Mouse (Mus musculus) ES-E14 (cell line): ENCODE results near the gene Rabgap1l. TPM values are rescaled to one million over a fixed set of nuclear protein-coding genes. Genes with fewer than 3 reads are reported as not detected.

ENCODE experiments used
- DNase-seq: peaks from one replicate; pipeline ENCODE4 v3.0.0-alpha.2; 2013; ENCODE audit warnings: low read depth, low spot score
- H3K27ac ChIP-seq: 2 replicates; pipeline ENCODE4 v1.5.1; 2012; ENCODE audit warnings: low read depth, mild to moderate bottlenecking, low read length, moderate library complexity, mixed read lengths; ENCODE audit not compliant: poor library complexity, insufficient read depth, severe bottlenecking
- H3K36me3 ChIP-seq: 2 replicates; pipeline ENCODE4 v1.6.1; 2012; ENCODE audit warnings: mild to moderate bottlenecking, low read length, moderate library complexity, mixed read lengths; ENCODE audit not compliant: control insufficient read depth, poor library complexity, insufficient read depth, severe bottlenecking
- H3K4me1 ChIP-seq, 2 experiments: fragments of 150-350 bp in 1 of 2; sonication (generic) in 1 of 2; 2 replicates each; pipeline ENCODE4 v1.6.1; 2012; ENCODE audit warnings: low read length in 2 of 2, mild to moderate bottlenecking in 1 of 2, mixed read lengths in 1 of 2; ENCODE audit not compliant: control insufficient read depth in 2 of 2, insufficient read depth in 2 of 2, poor library complexity in 1 of 2
- H3K4me3 ChIP-seq, 2 experiments: fragments of 150-350 bp in 1 of 2; sonication (generic) in 1 of 2; 2 replicates each; pipeline ENCODE4 v1.5.1; 2012; ENCODE audit warnings: low read length in 2 of 2, low read depth in 1 of 2, mild to moderate bottlenecking in 1 of 2, mixed read lengths in 1 of 2; ENCODE audit not compliant: insufficient read depth in 1 of 2, poor library complexity in 1 of 2, severe bottlenecking in 1 of 2
- H3K9ac ChIP-seq: 2 replicates; pipeline ENCODE4 v1.6.1; 2012; ENCODE audit warnings: low read depth, mild to moderate bottlenecking, low read length, mixed read lengths; ENCODE audit not compliant: poor library complexity, insufficient read depth, severe bottlenecking
- H3K9me3 ChIP-seq: fragments of 150-350 bp; sonication (generic); 2 replicates; pipeline ENCODE4 v1.6.1; 2012; ENCODE audit warnings: low read depth, mild to moderate bottlenecking, low read length; ENCODE audit not compliant: control insufficient read depth, insufficient read depth
- CHD2 ChIP-seq: IDR thresholded peaks from 2 replicates; pipeline ENCODE4 v1.6.1; 2014; ENCODE audit warnings: mild to moderate bottlenecking, low read depth, low read length, inconsistent platforms
- HCFC1 ChIP-seq: IDR thresholded peaks from 2 replicates; pipeline ENCODE4 v1.6.1; 2012; ENCODE audit warnings: low read length, inconsistent platforms, borderline replicate concordance; ENCODE audit not compliant: insufficient read depth
- MAFK ChIP-seq: IDR thresholded peaks from 2 replicates; pipeline ENCODE4 v1.6.1; 2014; ENCODE audit warnings: mild to moderate bottlenecking, low read depth, low read length, inconsistent platforms; ENCODE audit not compliant: insufficient read depth
- ZC3H11A ChIP-seq: IDR thresholded peaks from 2 replicates; pipeline ENCODE4 v1.6.1; 2012; ENCODE audit warnings: low read depth, mild to moderate bottlenecking, inconsistent platforms, low read length, borderline replicate concordance
- ZNF384 ChIP-seq: IDR thresholded peaks from 2 replicates; pipeline ENCODE4 v1.6.1; 2012; ENCODE audit warnings: low read depth, low read length, inconsistent platforms
- in situ Hi-C, 2 experiments: fragments of 600-800 bp; cut with MboI; formaldehyde crosslinking; loops; one replicate each; pipeline ENCODE4 v1.15.1; 2025; ENCODE audit warnings: low sequenced_read_pairs in 2 of 2, inconsistent platforms in 1 of 2; ENCODE audit not compliant: unreplicated experiment in 2 of 2
- total RNA-seq: library from RNA; depleted of rRNA; stranded (reverse); fragments of 300-350 nt; gene quantifications from 2 replicates; pipeline ENCODE4 v1.2.3, GENCODE M21; 2012

Gene Rabgap1l
- total RNA-seq, 1 experiment = 10.3 TPM

DNA sequence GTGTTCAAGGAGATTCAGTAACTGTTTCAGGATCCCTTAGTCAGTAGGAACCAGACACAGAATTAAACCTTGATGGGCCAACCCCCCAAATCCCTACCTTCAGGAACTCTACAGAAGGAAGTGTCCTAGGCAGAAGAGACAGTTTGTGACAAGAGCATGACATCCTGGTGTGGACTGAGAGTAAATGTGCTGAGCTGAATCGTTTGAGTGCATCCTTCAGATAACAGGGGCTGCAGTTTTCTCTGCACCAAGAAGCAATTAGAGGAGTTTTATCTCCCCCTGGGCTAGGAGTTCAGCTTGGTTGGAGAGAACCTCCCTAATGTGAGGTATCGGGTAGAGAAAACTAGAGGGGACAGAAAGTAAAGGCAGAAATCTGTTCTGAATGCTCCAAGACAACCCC lies 462.8 kb downstream of the Rabgap1l start:
- H3K36me3 ChIP-seq = no peaks in the 10 kb centered on the region
- H3K4me1 ChIP-seq = no peaks in the 10 kb centered on the region
- H3K27ac ChIP-seq = no peak overlapping the region
- in situ Hi-C loops = no loop called here
- TF ChIP-seq MAFK = no peak
- TF ChIP-seq HCFC1 = no peak
- TF ChIP-seq ZNF384 = no peak
- TF ChIP-seq ZC3H11A = no peak
- TF ChIP-seq CHD2 = no peak
- H3K9ac ChIP-seq = no peak overlapping the region
- DNase-seq = no peak
- H3K4me3 ChIP-seq = no peak overlapping the region
- no peaks in the 10 kb centered on the region for H3K9me3 ChIP-seq

DNA sequence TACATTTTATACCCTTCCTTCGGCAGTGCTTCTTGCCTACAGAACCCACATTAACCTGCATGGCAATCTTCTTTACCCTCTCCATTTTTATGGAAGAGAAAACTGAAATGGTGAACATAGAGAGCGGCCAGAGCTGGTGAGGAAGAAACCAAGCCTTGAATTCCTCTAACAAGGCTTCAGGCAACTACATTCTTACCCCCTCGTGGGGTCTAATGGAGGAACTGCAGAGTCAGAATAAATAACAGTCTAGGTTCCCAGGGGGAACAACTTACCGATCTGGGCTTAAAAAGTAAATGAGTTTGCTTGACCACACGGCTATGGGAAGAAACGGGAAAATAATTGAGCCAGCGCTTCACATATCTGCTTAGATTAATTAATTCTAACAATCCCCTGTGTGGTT lies 463.2 kb downstream of the Rabgap1l start:
- TF ChIP-seq ZC3H11A = no peak
- no peak for TF ChIP-seq HCFC1
- no peak for TF ChIP-seq MAFK
- TF ChIP-seq CHD2 = no peak
- TF ChIP-seq ZNF384 = no peak
- H3K4me1 ChIP-seq = no peaks in the 10 kb centered on the region

DNA sequence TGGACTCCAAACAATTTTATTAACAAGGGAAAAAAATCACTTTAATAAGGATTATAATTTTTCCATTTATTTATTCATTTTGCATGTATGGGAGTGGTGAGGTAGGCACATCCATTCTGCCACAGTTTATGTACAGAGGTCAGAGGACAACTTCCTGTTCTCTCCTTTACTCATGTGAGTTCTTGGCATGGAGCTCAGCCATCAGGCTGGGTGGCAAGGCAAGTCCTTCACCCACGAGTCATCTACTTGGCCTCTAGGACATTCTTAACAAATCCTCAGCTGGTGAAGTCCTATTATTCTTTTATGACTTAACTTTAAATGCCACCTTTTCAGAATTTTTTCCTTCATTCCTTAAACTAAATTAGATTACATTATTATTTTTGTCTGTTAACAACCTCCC lies 465.5 kb downstream of the Rabgap1l start:
- DNase-seq = no peak
- no peak overlapping the region for H3K27ac ChIP-seq
- TF ChIP-seq ZC3H11A (no peak), MAFK (no peak), CHD2 (no peak), HCFC1 (no peak), ZNF384 (no peak)
- in situ Hi-C loops = no loop called here
- H3K9ac ChIP-seq = no peak overlapping the region
- H3K9me3 ChIP-seq = no peaks in the 10 kb centered on the region
- no peak overlapping the region for H3K4me3 ChIP-seq
- no peaks in the 10 kb centered on the region for H3K36me3 ChIP-seq
- H3K4me1 ChIP-seq = no peaks in the 10 kb centered on the region

More for the DNA sequence above, 463.2 kb downstream of the Rabgap1l start:
- H3K4me3 ChIP-seq = no peak overlapping the region
- H3K9ac ChIP-seq = no peak overlapping the region
- H3K27ac ChIP-seq = no peak overlapping the region
- H3K9me3 ChIP-seq = no peaks in the 10 kb centered on the region
- H3K36me3 ChIP-seq = no peaks in the 10 kb centered on the region
- DNase-seq = no peak
- in situ Hi-C loops = no loop called here

DNA sequence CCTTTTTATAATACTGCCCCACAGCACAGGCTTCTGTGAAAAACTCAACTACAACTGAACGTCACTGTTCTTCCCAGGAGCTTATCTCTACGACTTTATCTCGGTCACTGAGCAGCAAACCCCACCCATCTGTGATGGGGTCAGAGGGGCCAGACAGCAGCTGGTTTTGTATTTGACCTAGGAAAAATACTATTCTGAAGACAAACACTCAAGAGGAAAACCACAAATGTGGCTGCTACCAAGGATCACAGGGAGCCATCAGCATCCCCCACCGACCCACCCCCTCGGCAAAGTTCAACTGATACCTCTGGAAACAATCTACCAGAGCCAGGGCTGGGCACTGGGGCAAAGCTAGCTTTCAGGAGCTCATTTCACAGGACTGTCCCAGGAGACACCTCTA lies 467.5 kb downstream of the Rabgap1l start:
- Histone ChIP-seq H3K9ac (no peak overlapping the region), H3K9me3 (no peaks in the 10 kb centered on the region), H3K4me3 (no peak overlapping the region), H3K36me3 (no peaks in the 10 kb centered on the region), H3K27ac (no peak overlapping the region), H3K4me1 (no peaks in the 10 kb centered on the region)
- no peak for DNase-seq
- in situ Hi-C loops = no loop called here
- TF ChIP-seq MAFK (no peak), ZNF384 (no peak), CHD2 (no peak), ZC3H11A (no peak), HCFC1 (no peak)

DNA sequence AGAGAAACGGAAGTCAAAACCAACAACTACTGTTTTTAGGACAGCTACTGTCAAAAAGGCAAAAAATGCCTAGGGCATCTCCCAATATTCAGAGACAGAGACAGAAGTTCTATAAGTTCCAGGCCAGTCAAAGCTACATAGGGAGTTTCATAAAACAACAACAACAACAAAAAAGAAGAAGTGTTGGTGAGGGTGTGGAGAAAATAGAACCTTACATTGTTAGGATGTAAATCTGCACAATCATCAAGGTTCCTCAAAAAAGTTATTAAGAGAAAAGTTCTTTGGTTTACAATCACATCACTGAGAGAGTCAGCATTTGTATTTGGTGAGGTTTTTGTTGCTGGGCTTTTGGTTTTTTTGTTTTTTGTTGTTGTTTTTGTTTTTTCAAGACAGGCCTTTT lies 472.3 kb downstream of the Rabgap1l start:
- H3K36me3 ChIP-seq = no peaks in the 10 kb centered on the region
- H3K9ac ChIP-seq = no peak overlapping the region
- H3K27ac ChIP-seq = no peak overlapping the region
- no peaks in the 10 kb centered on the region for H3K9me3 ChIP-seq
- H3K4me3 ChIP-seq = no peak overlapping the region
- TF ChIP-seq ZC3H11A = no peak
- no peak for TF ChIP-seq MAFK
- no peak for TF ChIP-seq ZNF384
- TF ChIP-seq CHD2 = no peak
- no peak for TF ChIP-seq HCFC1
- no peak for DNase-seq
- no peaks in the 10 kb centered on the region for H3K4me1 ChIP-seq
- in situ Hi-C loops = no loop called here
